Mouse (Mus musculus) hindbrain, embryonic 14.5 days (tissue): ENCODE results near the gene Btf3l4. TPM values are rescaled to one million over a fixed set of nuclear protein-coding genes. Genes with fewer than 3 reads are reported as not detected.

ENCODE experiments used
- polyA plus RNA-seq: library from polyadenylated mRNA; unstranded; fragments of >200 nt; fragmentation: Nextera tagmentation; extraction: Ambion mirVana; gene quantifications from 2 replicates; pipeline ENCODE4 v1.2.1, GENCODE M21; 2014

The Btf3l4 gene
- polyA plus RNA-seq, 1 experiment from 2014 or later = 191 TPM

Other genes starting within 250 kb of the Btf3l4 start
- 15.5 and 17.6 TPM in 2 replicates for gene Cc2d1b, start 213.7 kb downstream of the Btf3l4 start, polyA plus RNA-seq
- gene 3110021N24Rik, start 114.0 kb downstream of the Btf3l4 start, polyA plus RNA-seq = 2.0 TPM in 2 replicates
- 7.3 and 8.2 TPM in 2 replicates for gene Zfyve9, start 52.8 kb downstream of the Btf3l4 start, polyA plus RNA-seq
- gene Txndc12, start 987 bp upstream of the Btf3l4 start, polyA plus RNA-seq = 73.6 and 77.4 TPM in 2 replicates
- 25.5 and 25.9 TPM in 2 replicates for gene Kti12, start 14.2 kb upstream of the Btf3l4 start, polyA plus RNA-seq
- 0.87 and 1.2 TPM in 2 replicates for gene A730015C16Rik, start 15.0 kb upstream of the Btf3l4 start, polyA plus RNA-seq
- gene Rab3b, start 45.4 kb upstream of the Btf3l4 start, polyA plus RNA-seq = 187 and 200 TPM in 2 replicates
- 52.4 and 58.6 TPM in 2 replicates for gene Nrd1, start 167.0 kb upstream of the Btf3l4 start, polyA plus RNA-seq